Mouse (Mus musculus) c-Kit-negative CD71-positive TER-119-positive erythroid progenitor cells, embryonic 14.5 days (primary cell): Measurements from ENCODE around the gene Gcn1l1.

ENCODE experiments used
- DNase-seq: peaks from one replicate; pipeline ENCODE4 v3.0.0-alpha.2; 2013; ENCODE audit warnings: low read depth, low spot score

The Gcn1l1 gene

DNA sequence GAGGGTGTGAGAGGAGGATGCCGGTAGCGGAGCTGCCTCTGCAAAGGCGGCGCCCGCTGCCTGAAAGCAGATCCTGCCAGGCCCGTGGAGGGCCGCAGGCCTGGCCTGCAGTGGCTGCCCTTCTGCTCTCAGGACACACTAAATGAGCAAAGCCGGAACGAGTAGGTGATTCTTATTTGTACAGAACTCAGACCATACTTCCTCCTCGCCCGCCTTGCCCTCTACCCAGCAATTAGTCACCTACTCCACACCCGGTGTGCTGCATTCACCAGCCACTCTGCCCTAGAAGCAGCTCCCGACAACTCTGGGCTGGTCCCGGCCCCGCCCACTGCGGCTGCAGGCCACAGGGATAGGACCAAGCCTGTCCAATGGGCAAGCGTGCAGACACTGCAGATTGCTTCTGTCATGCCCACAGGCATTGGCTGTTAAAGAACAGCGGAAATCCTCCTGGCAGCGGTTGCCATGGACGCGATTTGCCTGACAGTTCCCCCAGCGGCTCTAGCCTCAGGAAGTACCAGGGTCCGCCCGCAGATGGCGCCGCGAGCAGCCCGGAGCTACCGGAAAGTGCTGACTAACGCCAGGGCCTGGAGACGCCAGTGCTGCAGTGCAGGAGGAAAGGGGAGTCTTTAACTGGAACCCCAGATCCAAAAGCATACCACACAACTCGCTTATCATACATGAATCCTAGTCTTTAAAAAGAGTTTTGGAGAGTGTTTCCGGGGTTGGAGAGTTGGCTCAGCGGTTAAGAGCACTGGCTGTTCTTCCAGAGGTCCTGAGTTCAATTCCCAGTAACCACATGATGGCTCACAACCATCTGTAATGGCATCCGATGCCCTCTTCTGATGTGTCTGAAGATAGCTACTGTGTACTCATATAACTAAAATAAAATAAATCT, 87.9 kb downstream of the Gcn1l1 start:
- DNase-seq, result peak; percentile 98

GRCm38 (mm10) chr5:115653776-115654175, 88.7 kb downstream of the Gcn1l1 start:
- DNase-seq, result no peak

GRCm38 (mm10) chr5:115656677-115657076, 91.6 kb downstream of the Gcn1l1 start:
- no peak for DNase-seq

- DNase-seq, result no peak
Measured at GRCm38 (mm10) chr5:115657234-115657633, 92.2 kb downstream of the Gcn1l1 start.

DNA sequence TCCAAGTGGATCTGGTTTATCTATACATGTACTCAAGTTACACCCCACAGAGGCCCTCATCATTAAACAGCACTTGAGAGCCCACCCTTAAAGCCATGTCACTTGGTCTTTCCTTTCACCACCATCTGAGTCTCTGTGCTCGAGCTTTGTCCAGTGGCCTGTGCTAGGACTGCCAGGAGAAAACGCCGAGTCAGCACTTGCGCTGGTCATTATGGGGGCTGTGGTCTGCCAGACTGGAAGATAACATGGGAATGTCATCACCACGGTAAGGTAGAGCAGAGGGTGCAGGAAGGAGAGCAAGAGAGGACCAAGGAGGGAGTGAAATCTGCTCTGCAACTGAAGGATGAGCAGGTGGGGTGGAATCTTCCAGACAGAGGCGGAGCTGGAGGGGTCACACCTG, 93.3 kb downstream of the Gcn1l1 start:
- no peak for DNase-seq

- DNase-seq, result no peak
Measured at GRCm38 (mm10) chr5:115662658-115663057, 97.6 kb downstream of the Gcn1l1 start.

- DNase-seq, result no peak
Measured at GRCm38 (mm10) chr5:115666366-115667065, 101.5 kb downstream of the Gcn1l1 start.

- no peak for DNase-seq
Measured at GRCm38 (mm10) chr5:115667210-115667609, 102.2 kb downstream of the Gcn1l1 start.

- no peak for DNase-seq
Measured at GRCm38 (mm10) chr5:115667894-115668293, 102.8 kb downstream of the Gcn1l1 start.

DNA sequence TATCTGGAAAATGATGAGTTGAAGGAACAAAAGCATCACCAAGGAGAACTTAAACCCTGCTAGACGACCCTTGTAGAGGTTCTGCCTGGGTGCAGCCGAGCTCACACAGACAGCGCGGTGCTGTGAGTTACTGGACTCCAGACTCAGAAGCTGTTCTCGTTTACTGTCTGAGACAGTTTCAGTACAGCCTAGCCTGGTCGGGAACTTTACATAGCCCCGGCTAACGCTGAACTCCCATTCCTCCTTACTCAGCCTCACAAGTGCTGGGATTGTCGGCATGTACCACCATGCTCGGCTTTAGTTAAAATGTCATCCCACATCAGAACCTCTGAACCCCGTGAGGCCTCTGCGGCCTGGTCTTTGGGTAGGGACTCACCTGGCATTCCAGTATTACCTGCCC, 103.9 kb downstream of the Gcn1l1 start:
- DNase-seq, result no peak

DNA sequence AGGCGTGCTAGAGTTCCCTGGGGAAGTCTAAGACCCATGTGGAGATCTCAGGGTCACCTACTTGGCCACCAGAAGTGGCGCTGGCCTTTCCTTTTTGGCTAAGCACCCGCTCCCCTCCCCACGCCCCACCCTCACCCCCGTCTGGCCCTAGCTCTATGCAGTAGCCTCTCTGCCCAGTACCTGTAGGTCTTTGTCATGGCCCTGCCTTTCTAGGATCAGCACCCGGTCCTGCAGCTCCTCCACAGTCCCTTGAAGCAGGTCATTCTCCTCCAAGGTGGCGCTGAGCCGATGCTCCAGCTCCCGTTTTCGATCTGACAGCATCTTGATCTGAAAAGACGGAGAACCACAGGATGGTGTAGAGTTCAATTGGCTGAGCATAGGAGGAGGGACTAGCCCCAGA, 104.9 kb downstream of the Gcn1l1 start:
- DNase-seq, result no peak

- no peak for DNase-seq
Measured at GRCm38 (mm10) chr5:115670406-115670805, 105.4 kb downstream of the Gcn1l1 start.

DNA sequence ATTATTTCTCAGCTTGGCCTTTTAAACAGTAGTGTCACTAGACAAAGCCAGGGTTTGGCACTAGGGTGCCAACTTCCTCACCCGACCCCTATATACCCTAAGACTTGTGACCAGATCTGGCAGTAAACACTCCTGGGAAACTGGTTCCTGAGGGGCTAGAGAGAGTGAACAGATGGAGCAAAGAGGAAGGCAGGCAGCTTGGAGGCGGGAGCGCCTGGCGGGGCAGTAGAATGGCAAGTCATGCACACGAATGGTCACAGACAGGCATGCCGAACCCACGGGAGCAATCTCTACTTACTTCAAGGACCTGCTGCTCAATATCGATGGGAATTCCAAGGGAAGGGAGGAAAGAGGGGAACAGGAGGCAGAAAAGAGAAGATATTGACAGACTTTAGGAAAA, 106.8 kb downstream of the Gcn1l1 start:
- DNase-seq, result no peak
